Mouse (Mus musculus): Measurements from ENCODE around the gene Lsm4. TPM values are rescaled to one million over a fixed set of nuclear protein-coding genes. Genes with fewer than 3 reads are reported as not detected.

The Lsm4 gene
- polyA plus RNA-seq, 3 experiments from 2014 or later = 79.0 to 128 (median 97.8) TPM

DNA sequence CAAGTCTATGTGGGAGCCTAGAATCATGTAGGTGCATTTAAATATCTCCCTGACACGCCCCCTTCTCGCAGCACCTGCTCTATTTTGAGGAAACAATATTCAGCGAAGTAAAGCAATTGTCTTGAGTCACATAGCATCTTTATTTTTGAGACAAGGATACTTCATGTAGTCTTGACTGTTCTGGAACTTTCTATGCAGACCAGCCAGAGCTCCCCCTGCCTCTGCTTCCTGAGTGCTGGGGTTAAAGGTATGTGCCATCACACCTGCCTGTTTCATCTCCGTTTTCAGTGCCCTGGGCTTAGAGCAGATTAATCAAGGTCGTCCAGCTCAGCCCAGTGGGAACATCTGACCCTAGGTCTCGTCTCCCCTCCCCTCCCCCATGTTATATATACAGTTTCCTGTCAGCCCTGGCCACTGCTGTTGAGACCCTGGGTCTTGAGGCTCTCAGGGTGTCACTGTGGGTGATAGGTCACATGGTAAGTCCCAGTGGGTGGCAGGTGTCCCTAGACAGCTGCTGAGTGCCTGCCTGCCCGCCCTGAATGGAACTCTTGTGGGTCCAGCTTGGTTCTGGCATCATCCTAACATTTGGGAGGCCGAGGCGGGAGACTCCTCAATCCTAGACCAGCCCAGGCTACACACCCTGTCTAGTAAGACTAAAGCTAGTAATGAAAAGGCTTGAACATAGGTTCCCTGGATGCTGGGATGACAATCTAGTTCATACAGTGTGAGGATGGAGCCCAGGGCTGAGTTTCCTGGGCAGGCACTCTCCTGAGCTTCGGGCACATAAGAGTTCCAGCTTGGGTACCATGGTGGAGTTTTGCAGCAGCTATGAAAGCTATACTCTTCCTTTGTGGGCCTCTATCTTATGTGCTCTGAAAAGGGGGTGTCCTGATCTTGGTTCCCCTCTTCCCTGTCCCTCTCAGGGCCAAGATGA is 28.3 kb downstream of the Lsm4 start:
- ATAC-seq = no peak

- ATAC-seq = no peak
These were observed 29.2 kb downstream of the Lsm4 start for GRCm38 (mm10) chr8:70701982-70702841.

DNA sequence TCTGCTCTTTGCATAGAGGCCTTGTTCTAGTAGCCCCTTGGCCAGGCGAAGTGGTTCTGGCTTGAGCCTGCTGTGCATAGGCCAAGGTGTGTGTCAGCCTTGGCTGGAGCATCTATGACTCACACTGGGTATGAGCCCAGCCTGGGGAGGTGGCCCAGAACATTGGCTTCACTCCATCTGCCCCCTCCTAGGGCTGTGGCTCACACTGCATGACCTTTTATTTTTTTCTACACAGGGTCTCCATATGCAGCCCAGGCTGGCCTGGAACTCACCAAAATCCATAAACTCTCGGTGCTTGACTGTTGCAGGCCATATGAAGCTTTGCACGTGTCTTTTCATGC is 29.8 kb downstream of the Lsm4 start:
- no peak for ATAC-seq

DNA sequence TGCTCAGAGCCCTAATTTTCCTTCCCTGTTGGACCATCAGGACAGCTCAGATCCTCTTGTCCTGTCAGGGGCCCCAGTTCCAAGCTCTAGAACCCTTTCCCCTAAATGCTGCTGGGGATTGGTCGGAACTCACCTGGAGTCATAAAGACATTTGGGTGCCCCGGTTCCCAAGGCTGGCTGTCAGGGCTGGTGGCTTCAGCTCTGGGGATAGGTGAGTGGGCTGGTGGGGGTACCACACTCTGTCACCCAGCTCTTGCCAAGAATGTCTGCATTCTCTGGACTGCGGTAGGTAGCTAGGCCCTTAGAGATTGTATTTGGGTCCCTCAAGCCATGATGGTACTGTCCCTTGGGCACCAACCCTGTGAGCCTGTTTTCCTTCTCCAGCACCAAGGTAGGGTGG is 30.2 kb downstream of the Lsm4 start, which contains the start of gene Iqcn:
Gene Iqcn (plus strand): TSS at position 171 of the 400 bp plus-strand sequence.
- ATAC-seq = no peak

DNA sequence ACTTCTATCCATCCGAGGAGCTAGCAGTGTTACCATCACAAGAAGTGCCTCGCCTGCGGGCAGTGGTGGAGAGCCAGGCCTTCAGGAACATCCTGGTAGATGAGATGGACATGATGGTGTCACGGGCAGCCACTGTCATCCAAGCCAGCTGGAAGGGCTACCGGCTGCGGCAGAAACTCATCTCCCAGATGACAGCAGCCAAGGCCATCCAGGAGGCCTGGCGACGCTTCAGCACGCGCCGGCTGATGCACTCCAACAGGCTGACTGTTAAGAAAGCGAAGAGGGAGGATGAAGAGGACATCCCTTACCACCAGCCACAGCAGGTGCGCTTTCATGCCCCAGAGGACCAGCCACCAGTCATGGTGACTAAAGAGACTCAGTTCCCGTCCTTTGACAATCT is 35.2 kb downstream of the Lsm4 start:
- no peak for ATAC-seq

DNA sequence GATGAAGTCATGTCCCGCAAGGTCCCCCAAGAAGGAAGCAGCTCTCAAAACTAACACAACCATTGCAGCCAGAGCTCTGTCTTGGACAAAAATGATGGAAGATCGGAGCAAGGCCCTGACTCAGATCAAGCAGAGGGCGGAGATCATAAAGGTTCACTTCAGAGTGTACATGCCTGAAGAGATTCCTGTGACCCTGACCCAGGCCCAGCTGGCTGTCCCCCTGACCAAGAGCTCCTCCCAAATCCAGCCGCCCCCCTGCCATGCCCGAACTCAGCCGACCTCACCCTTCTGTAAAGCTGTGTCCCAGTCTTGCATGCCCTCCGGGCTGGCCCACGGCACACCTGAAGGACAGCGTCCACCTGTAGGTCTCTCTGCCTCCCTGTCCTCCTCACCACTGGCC is 36.7 kb downstream of the Lsm4 start:
- no peak for ATAC-seq

DNA sequence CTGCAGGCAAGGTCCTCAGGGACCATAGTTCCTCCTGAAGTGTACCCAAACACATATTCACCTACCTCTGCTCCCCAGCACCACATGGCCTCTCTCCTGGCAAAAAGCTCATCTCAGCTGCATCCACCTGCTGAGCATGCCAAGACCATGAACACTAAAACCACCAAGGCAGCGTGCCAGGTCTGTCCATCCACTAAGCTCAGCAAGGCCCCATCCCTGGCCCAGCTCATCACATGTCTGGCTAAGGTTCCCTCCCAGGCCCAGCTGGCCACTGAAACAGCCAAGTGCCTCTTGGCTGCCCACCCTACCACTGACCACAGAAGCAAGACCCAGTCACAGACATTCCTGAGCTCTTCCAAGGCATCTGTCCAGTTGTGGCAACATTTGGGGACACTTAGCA is 37.2 kb downstream of the Lsm4 start:
- ATAC-seq = no peak

- no peak for ATAC-seq
These were observed 38.0 kb downstream of the Lsm4 start for GRCm38 (mm10) chr8:70711041-70711440.

- ATAC-seq = no peak
These were observed 40.9 kb downstream of the Lsm4 start for GRCm38 (mm10) chr8:70713991-70714390.

- ATAC-seq = no peak
These were observed 42.0 kb downstream of the Lsm4 start for GRCm38 (mm10) chr8:70715086-70715485.

DNA sequence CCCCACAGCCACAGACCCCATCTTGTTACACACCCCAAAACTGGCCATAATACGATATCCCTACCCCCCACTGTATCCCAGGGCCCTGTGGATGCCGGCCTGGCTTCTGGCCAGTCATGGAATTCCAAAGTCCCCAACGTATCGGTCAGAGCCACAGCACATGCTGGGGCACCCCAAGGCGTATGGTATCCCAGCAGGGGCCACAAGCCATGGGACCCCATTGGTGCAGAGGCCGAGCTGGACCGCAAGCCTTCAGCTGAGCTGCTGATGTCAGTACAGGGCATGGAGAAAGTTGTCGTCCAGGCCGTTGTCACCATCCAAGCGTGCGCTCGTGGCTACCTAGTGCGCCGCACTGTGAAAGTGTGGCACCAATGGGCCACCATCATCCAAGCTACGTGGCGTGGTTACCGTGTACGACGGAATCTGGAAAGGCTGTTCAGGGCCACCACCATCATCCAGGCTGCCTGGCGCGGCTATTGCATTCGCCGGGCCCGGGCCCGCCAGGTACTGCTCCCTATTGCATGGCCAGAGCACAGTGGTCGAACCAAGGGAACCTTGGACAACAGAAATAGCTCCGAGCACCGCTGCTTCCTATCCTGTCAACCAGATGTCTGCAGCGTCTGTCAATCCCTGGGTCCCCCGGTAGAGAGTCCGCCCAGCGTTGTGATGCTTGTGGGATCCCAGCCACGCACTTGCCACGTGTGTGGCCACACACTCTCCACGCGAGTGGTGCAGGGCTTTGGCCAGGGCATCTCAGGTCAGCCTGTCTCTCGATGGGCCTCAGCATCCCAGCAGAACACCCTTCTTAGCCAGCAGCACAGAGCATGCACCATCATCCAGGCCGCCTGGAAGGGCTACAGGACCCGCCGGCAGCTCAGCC is 43.7 kb downstream of the Lsm4 start:
- ATAC-seq = no peak

DNA sequence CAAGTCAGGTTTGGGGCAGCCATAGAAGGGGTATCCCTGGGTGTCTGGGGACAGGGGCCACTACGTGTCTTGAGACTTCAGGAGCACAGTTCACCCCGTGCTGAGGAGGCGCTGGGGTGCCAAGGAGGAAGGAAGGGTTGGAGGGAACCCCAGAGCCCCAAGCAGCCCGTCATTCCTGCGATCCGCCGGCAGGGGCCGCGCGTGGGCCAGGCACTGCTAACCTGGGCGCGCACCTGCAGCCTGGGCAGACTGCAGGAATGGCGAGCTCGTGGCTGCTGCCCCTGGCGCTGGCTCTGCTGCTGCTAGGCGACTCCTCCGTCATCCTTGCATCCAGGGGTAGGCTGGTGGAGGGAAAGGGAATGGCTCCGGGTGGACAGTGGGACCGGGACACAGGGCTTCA is 45.2 kb downstream of the Lsm4 start, which contains the start of gene Gm3336:
Gene Gm3336 (plus strand): TSS at position 247 of the 400 bp plus-strand sequence.
- peak; percentile 77 for ATAC-seq

- no peak for ATAC-seq
These were observed 46.8 kb downstream of the Lsm4 start for GRCm38 (mm10) chr8:70719796-70720270.

GRCm38 (mm10) chr8:70720739-70721138 is 47.7 kb downstream of the Lsm4 start:
- no peak for ATAC-seq

GRCm38 (mm10) chr8:70721601-70722000 is 48.6 kb downstream of the Lsm4 start:
- ATAC-seq = no peak

GRCm38 (mm10) chr8:70723486-70724210 is 50.6 kb downstream of the Lsm4 start, which contains the start of gene Pde4c:
TSS of gene Pde4c (plus strand) at chr8:70723720.
- ATAC-seq = no peak

DNA sequence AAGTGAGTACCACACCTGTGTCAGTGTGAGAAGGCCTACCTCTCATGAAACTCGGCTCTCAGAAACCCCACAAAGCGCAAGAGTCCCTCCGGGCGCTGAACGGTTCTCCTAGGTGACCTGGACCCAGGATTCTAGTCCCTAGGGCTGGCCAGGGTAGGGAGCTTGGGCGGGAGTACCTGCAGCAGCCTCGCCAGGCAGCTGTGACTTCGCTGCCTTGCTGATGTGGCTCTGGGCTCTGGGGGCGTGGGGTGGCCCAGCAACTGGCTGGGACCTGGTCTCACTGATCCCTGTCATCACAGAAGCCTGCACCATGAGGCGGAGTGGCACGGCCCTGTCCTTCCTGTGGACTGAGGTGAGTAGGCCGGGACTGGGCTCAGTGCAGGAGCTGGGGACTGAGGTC is 51.2 kb downstream of the Lsm4 start:
- ATAC-seq = no peak

GRCm38 (mm10) chr8:70725792-70726447 is 52.9 kb downstream of the Lsm4 start:
- no peak for ATAC-seq

DNA sequence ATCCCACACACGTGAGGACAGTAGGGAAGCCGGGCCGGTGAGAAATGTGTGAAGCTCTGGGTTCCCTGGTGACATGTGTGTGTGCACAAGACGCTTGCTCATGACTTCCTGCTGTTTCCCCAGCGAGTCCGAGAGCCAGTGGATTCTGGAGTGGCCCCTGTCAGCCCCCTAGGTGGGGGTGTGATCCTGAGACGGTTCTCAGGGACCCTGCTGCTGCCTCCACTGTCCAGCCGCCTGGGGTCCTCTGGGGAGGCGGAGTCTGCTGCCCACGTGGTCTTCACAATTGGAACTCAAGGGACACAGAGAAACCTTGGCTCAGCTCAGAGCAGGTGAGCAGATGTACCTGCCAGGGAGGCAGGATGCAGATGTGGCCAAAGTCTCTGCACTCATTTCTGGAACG is 53.7 kb downstream of the Lsm4 start:
- no peak for ATAC-seq
